Mouse (Mus musculus) brain, embryonic 14.5 days (tissue): ENCODE measurements at regions not wholly inside any gene's neighbourhood (a gene's known extent, or its start where the extent isn't known, plus 50 kb on each side); places are given as distances from the start of the nearest gene placed in this dataset.

Experiments used
- CTCF ChIP-seq: fragments of 200-500 bp; IDR thresholded peaks from 2 replicates; pipeline ENCODE4 v1.5.1; 2012; ENCODE audit warnings: inconsistent platforms, mild to moderate bottlenecking, moderate library complexity, borderline replicate concordance; ENCODE audit not compliant: insufficient read depth, insufficient read length; ENCODE audit errors: extremely low read depth
- POLR2A ChIP-seq: fragments of 200-500 bp; IDR thresholded peaks from 2 replicates; pipeline ENCODE4 v1.6.1; 2012; ENCODE audit warnings: mild to moderate bottlenecking, inconsistent platforms, borderline replicate concordance; ENCODE audit not compliant: poor library complexity, insufficient read depth, insufficient read length, severe bottlenecking; ENCODE audit errors: extremely low read depth

GRCm38 (mm10) chr17:27291176-27291575 lies 86.9 kb upstream of the Lemd2 start:
- no peak for TF ChIP-seq CTCF
- TF ChIP-seq POLR2A, result no peak
